Comparison of ENCODE assay signal across 11 mouse cellular contexts in the genomic region with DNA sequence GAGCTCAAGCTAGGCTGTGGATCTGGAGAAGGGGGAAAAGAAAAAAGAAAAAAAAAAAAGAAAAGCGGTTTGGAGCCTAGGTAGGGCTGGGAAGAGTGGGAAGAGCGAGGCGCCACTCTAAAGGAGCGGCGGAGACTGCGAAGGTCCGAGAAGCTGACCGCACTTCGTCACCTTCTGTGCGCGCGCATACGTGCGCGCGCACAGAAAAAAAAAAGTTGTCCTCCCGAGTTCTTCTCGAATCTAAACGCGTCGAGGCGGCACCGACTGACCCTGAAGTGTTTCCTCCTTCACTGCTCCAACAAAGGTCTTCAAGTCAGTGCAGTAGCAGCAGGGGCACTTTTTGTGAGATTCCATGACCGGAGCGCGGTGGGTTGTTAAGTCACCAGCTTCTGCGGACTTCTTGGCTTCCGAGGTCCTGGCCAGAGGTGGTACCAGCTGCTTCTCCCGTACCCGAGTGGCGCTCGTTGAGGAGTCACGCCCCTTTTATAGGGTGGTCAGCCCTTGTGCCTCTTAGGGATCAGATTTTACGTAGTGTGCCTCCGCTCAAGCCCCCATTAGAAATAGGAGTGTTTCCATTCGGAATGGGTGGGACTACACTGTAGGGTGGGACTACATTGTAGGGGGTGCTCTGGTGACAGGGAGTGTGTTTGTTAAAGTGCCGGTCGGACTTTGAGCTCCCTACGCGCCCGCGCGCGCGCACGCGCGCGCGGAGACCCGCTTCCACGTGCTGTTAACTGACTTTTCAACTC. TPM values are rescaled to one million over a fixed set of nuclear protein-coding genes. Genes with fewer than 3 reads are reported as not detected.
DNase-seq lines count a peak whose midpoint lies in the region; ATAC-seq and TF ChIP-seq lines count a peak whose summit lies in the region.
"Had no signal": no experiment of that assay in that cellular context is flagged by ENCODE, and none has a peak within 500 bp of the region (broad histone marks: within the 10 kb centered on the region; RNA-seq: fewer than 3 reads in every experiment).

No protein-coding gene starts in this region.

- 12% methylated on average over 51 of the region's 52 CpGs for WGBS in heart, embryonic 16.5 days
- 25% methylated on average over 52 of the region's 52 CpGs for WGBS in forebrain, embryonic 11.5 days
- WGBS in liver, embryonic 14.5 days (ENCODE audit: insufficient replicate concordance) = 15% methylated on average over 30 of the region's 52 CpGs

- DNase-seq in heart, postnatal 10 days = no peak
- DNase-seq in forebrain, embryonic 11.5 days (ENCODE audit: low spot score) = no peak
- DNase-seq in liver, embryonic 14.5 days (ENCODE audit: low read depth in 3 of 3, low spot score in 3 of 3) = no peak
- no peak for DNase-seq in ovary, adult 18-20 months (ENCODE audit: low spot score)
- DNase-seq in layer of hippocampus, adult 9-11 months = no peak
- no peak for DNase-seq in cerebellum, postnatal 25 days
- DNase-seq: gastrocnemius, postnatal 14 days had no signal

- H3K4me1 ChIP-seq in heart, embryonic 16.5 days (ENCODE audit: control insufficient read depth, insufficient read depth, low read length) = peaks cover 2% of the 10 kb centered on the region; the same call in 1 of the 2 replicates
- no peaks in the 10 kb centered on the region for H3K4me1 ChIP-seq in ES-Bruce4 (ENCODE audit: control insufficient read depth, insufficient read depth, low read length)
- H3K4me1 ChIP-seq in forebrain, embryonic 11.5 days (replicated peaks; ENCODE audit: control insufficient read depth, insufficient read depth, low read length) = no peaks in the 10 kb centered on the region
- H3K4me1 ChIP-seq in liver, embryonic 14.5 days (replicated peaks; ENCODE audit: control insufficient read depth in 2 of 2, insufficient read depth in 2 of 2, low read length in 1 of 2) = no peaks in the 10 kb centered on the region

- TF ChIP-seq CTCF in ES-Bruce4 (IDR thresholded peaks at IDR 0.05; ENCODE audit: low read depth, low read length) = no peak
- no peak for TF ChIP-seq CTCF in liver, embryonic 14.5 days (IDR thresholded peaks at IDR 0.05; ENCODE audit: low read depth)

- TF ChIP-seq POLR2A in ES-Bruce4 (IDR thresholded peaks at IDR 0.05; ENCODE audit: insufficient read depth, low read length) = no peak

- H3K4me3 ChIP-seq in heart, embryonic 16.5 days (ENCODE audit: low read length) = peak overlapping the region; percentile 41
- peak overlapping the region; percentile 75 for H3K4me3 ChIP-seq in ES-Bruce4 (ENCODE audit: low read depth, low read length)
- no peak overlapping the region for H3K4me3 ChIP-seq in forebrain, embryonic 11.5 days (ENCODE audit: low read depth, low read length)
- no peak overlapping the region for H3K4me3 ChIP-seq in liver, embryonic 14.5 days (ENCODE audit: insufficient read depth in 1 of 2, low read depth in 2 of 2, low read length in 2 of 2)

- no peak for ATAC-seq in heart, embryonic 16.5 days (replicated peaks; ENCODE audit: extremely low read depth, insufficient read depth, low FRiP score)
- no peak for ATAC-seq in forebrain, embryonic 11.5 days (replicated peaks; ENCODE audit: low FRiP score)
- no peak for ATAC-seq in liver, embryonic 14.5 days (ENCODE audit: insufficient read depth)

- H3K4me2 ChIP-seq in heart, embryonic 16.5 days (ENCODE audit: low read depth, low read length) = peak overlapping the region; percentile 60
- 0 out of 2 replicates have a peak overlapping the region, but pooled peaks have one; percentile 18 for H3K4me2 ChIP-seq in forebrain, embryonic 11.5 days (ENCODE audit: low read depth, low read length, severe bottlenecking)
- H3K4me2 ChIP-seq in liver, embryonic 14.5 days (ENCODE audit: low read depth) = peak overlapping the region; percentile 26

- peaks cover 50% of the 10 kb centered on the region for H3K27me3 ChIP-seq in heart, embryonic 16.5 days (ENCODE audit: control insufficient read depth, insufficient read depth, low read length)
- peaks cover 12% of the 10 kb centered on the region; the same call in 1 of the 2 replicates for H3K27me3 ChIP-seq in ES-Bruce4 (ENCODE audit: control insufficient read depth, insufficient read depth, low read length, poor library complexity, severe bottlenecking)
- peaks cover 63% of the 10 kb centered on the region for H3K27me3 ChIP-seq in forebrain, embryonic 11.5 days (ENCODE audit: control insufficient read depth, insufficient read depth, low read length)
- peaks cover 55% of the 10 kb centered on the region for H3K27me3 ChIP-seq in liver, embryonic 14.5 days (ENCODE audit: control insufficient read depth, insufficient read depth, low read length)
- H3K27me3 ChIP-seq: CH12.LX had no signal

- intact Hi-C loops in heart, postnatal 10 days (cut with DNase I) = no loop called here

- no peak overlapping the region for H3K27ac ChIP-seq in heart, embryonic 16.5 days (ENCODE audit: low read length)
- no peak overlapping the region for H3K27ac ChIP-seq in ES-Bruce4 (ENCODE audit: insufficient read depth, low read length)
- no peak overlapping the region for H3K27ac ChIP-seq in forebrain, embryonic 11.5 days (ENCODE audit: low read depth, low read length)
- no peak overlapping the region for H3K27ac ChIP-seq in liver, embryonic 14.5 days

- no peak overlapping the region for H3K9ac ChIP-seq in heart, embryonic 16.5 days (ENCODE audit: low read length)
- H3K9ac ChIP-seq in ES-Bruce4 (ENCODE audit: low read depth, poor library complexity, severe bottlenecking) = peak overlapping the region; percentile 61
- H3K9ac ChIP-seq in forebrain, embryonic 11.5 days (ENCODE audit: low read length) = no peak overlapping the region
- no peak overlapping the region for H3K9ac ChIP-seq in liver, embryonic 14.5 days (replicated peaks)

- 0 out of 2 replicates have a peak, but pooled peaks cover 4% of the 10 kb centered on the region for H3K9me3 ChIP-seq in heart, embryonic 16.5 days (replicated peaks; ENCODE audit: control insufficient read depth, low read length)
- H3K9me3 ChIP-seq in ES-Bruce4 (replicated peaks; ENCODE audit: control insufficient read depth, insufficient read depth, low read length, poor library complexity, severe bottlenecking) = no peaks in the 10 kb centered on the region
- no peaks in the 10 kb centered on the region for H3K9me3 ChIP-seq in forebrain, embryonic 11.5 days (ENCODE audit: control insufficient read depth, low read length)
- H3K9me3 ChIP-seq in liver, embryonic 14.5 days (ENCODE audit: control insufficient read depth, low read length) = no peaks in the 10 kb centered on the region

- H3K36me3 ChIP-seq in heart, embryonic 16.5 days (ENCODE audit: control insufficient read depth, insufficient read depth) = no peaks in the 10 kb centered on the region
- H3K36me3 ChIP-seq in ES-Bruce4 (ENCODE audit: control insufficient read depth, insufficient read depth, low read length, poor library complexity, severe bottlenecking) = no peaks in the 10 kb centered on the region
- H3K36me3 ChIP-seq in forebrain, embryonic 11.5 days (ENCODE audit: control insufficient read depth, insufficient read depth, low read length) = no peaks in the 10 kb centered on the region
- no peaks in the 10 kb centered on the region for H3K36me3 ChIP-seq in liver, embryonic 14.5 days (replicated peaks; ENCODE audit: control insufficient read depth, insufficient read depth, low read depth)

- no peak for TF ChIP-seq EP300 in ES-Bruce4 (IDR thresholded peaks at IDR 0.05; ENCODE audit: insufficient read depth, low read depth, low read length)
- no peak for TF ChIP-seq EP300 in liver, embryonic 14.5 days (IDR thresholded peaks at IDR 0.05; ENCODE audit: low read depth)

RNA-seq across cellular contexts. Expression of a gene that starts 2.0 kb away (rescaled TPM):
- not detected in 2 replicates for polyA plus RNA-seq in heart, embryonic 16.5 days (2015; fragmentation: Nextera tagmentation; extraction: Ambion mirVana)
- total RNA-seq in heart, postnatal 10 days (2021) = not detected
- 15.6 and 18.6 TPM in 2 replicates for polyA plus RNA-seq in ES-Bruce4 (2011; ENCODE audit: insufficient read depth, insufficient read length, low read depth, missing spikeins)
- polyA plus RNA-seq in forebrain, embryonic 11.5 days (2014; fragmentation: Nextera tagmentation; extraction: Ambion mirVana) = not detected in 2 replicates
- not detected in 2 replicates for polyA plus RNA-seq in liver, embryonic 14.5 days (2012; rRNA removed)
- not detected in 2 replicates for polyA plus RNA-seq in liver, embryonic 14.5 days (2014; fragmentation: Nextera tagmentation; extraction: Ambion mirVana)
- total RNA-seq: gastrocnemius, postnatal 14 days; liver, adult 2 months had no signal
- polyA plus RNA-seq: liver, adult 2 months had no signal

Comparison
In these comparisons a context has a peak if more than half of its experiments do, and no peak if none do; other contexts are left out.
1. H3K4me3 ChIP-seq: peak in heart, embryonic 16.5 days (single experiment) and ES-Bruce4 (single experiment); none in forebrain, embryonic 11.5 days (single experiment) and liver, embryonic 14.5 days (0 of 2).
2. RNA of a gene that starts 2.0 kb away (polyA plus RNA-seq): 15.6 to 18.6 TPM in ES-Bruce4; not detected in heart, embryonic 16.5 days, not detected in forebrain, embryonic 11.5 days and not detected in liver, embryonic 14.5 days; every median in the first group is over 10 times any median in the second.
3. Peak in every context shown above with its lines, with median percentiles within 50 percentile points of each other: H3K4me2 ChIP-seq.